Comparison of ENCODE assay signal across 23 mouse cellular contexts in the genomic region with DNA sequence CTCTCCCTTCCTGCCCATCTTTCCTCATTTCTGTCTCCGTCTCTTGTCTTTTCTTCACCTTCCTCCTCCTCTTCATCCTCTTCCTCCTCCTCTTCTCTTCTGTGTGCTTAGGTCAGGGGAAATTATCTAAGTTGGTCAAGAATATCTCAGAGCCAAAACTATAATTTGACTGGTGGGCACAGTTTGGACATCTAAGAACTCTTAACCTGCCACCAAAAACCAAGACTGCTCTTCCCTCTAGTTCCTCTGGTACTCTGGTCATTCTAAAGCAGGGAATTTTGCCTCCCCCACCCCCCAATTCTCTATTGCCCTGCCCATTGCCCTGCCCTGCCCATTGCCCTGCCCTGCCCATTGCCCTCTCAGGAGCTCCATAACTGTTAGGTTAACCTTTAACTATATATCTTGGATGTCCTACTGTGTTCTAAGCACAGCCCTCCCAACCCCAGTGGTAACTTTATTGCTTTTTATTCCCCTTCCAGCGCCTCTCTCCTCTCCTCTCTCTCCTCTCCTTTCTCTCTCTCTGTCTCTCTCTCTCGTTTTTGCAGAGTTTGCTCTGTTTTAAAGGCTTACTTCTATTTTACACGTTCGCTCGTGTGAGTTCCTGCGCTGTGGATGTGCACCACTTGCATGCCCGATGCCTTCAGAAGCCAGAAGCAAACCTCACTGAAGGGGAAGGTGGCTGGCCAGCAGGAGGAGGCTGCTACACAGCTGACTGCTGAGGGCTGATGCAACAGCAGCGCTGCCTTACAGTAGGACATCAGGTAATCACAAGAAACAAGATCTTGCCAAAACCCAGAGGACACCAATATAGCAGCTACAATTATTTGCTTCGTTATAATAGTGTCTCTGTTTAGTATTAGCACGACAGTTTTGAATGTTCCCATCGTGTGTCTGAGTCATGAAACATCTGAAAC. TPM values are rescaled to one million over a fixed set of nuclear protein-coding genes. Genes with fewer than 3 reads are reported as not detected.
DNase-seq lines count a peak whose midpoint lies in the region; ATAC-seq and TF ChIP-seq lines count a peak whose summit lies in the region.
"Had no signal": no experiment of that assay in that cellular context is flagged by ENCODE, and none has a peak within 500 bp of the region (broad histone marks: within the 10 kb centered on the region; RNA-seq: fewer than 3 reads in every experiment).

No protein-coding gene starts in this region.

- TF ChIP-seq EP300 in CH12.LX (IDR thresholded peaks at IDR 0.05; ENCODE audit: low read length): no peak

- 41% methylated on average over 12 of the region's 12 CpGs for WGBS in intestine, postnatal 0 days
- WGBS in small intestine, adult 2 months: 28% methylated on average over 12 of the region's 12 CpGs

- DNase-seq in CH12.LX (ENCODE audit: extremely low read depth) (peak; percentile 82), MN1 (ENCODE audit: low spot score) (peak; percentile 69)
- no peak for DNase-seq in thymus, postnatal 14 days
- DNase-seq in cerebellum, adult 18-20 months: no peak
- no peak for DNase-seq in ovary, postnatal 10 days (ENCODE audit: low spot score)
- DNase-seq: adrenal gland, postnatal 14 days; cerebellum, adult 11 months; gastrocnemius, adult 2 months; heart, adult 11 months; spleen, adult 18-20 months; thymus, adult 18-20 months had no signal

- dilution Hi-C loops in CH12.LX (cut with MboI; ENCODE audit: extremely low pct_ligation_motif_present, extremely low pct_unique_long_range_greater_than_20kb, low sequenced_read_pairs): no loop called here

- in situ Hi-C loops in CH12.LX (cut with MboI; ENCODE audit: low pct_ligation_motif_present, low pct_unique_long_range_greater_than_20kb, low sequenced_read_pairs): loop anchor here (25.0 kb wide), 1 partner anchor 693 kb away; no protein-coding TSS in a partner anchor

- H3K4me3 ChIP-seq in CH12.LX (replicated peaks in 1 of 3; ENCODE audit: low read depth in 2 of 3, low read length in 2 of 3, poor library complexity in 1 of 3): peak overlapping the region; percentile 17 to 47 (median 43)
- no peak overlapping the region for H3K4me3 ChIP-seq in intestine, postnatal 0 days (ENCODE audit: low read depth, low read length)
- H3K4me3 ChIP-seq in small intestine, adult 2 months (ENCODE audit: low read depth, low read length): peak overlapping the region; percentile 55
- H3K4me3 ChIP-seq: forebrain, embryonic 12.5 days; gastrocnemius, adult 2 months; heart, embryonic 12.5 days; hindbrain, embryonic 13.5 days; limb, embryonic 15.5 days; lung, embryonic 15.5 days; midbrain, embryonic 12.5 days; neural tube, embryonic 13.5 days had no signal

- no peaks in the 10 kb centered on the region for H3K9me3 ChIP-seq in CH12.LX (replicated peaks; ENCODE audit: low read length)
- no peaks in the 10 kb centered on the region for H3K9me3 ChIP-seq in intestine, postnatal 0 days (ENCODE audit: control insufficient read depth)
- H3K9me3 ChIP-seq: forebrain, embryonic 12.5 days; heart, embryonic 12.5 days; hindbrain, embryonic 13.5 days; limb, embryonic 15.5 days; lung, embryonic 15.5 days; midbrain, embryonic 12.5 days; neural tube, embryonic 13.5 days had no signal

- TF ChIP-seq CTCF in CH12.LX (conservative IDR thresholded peaks at IDR 0.05 in 1 of 2, IDR thresholded peaks at IDR 0.05 in 1 of 2; ENCODE audit: low read depth in 2 of 2, low read length in 2 of 2): peak in 1 of 2 experiments; percentile 15; a peak in 1 of 4 replicates
- peak; percentile 35; the same call in 1 of the 2 replicates for TF ChIP-seq CTCF in intestine, postnatal 0 days (IDR thresholded peaks at IDR 0.05; ENCODE audit: low read depth)
- no peak; the same call in 1 of the 2 replicates for TF ChIP-seq CTCF in small intestine, adult 2 months (IDR thresholded peaks at IDR 0.05; ENCODE audit: extremely low read depth, insufficient read length, insufficient replicate concordance, low read depth, low read length)

- peaks cover 2 to 26% of the 10 kb centered on the region in 2 experiments for H3K4me1 ChIP-seq in CH12.LX (ENCODE audit: control insufficient read depth in 1 of 2, insufficient read depth in 2 of 2)
- no peaks in the 10 kb centered on the region for H3K4me1 ChIP-seq in intestine, postnatal 0 days (replicated peaks; ENCODE audit: control insufficient read depth, insufficient read depth, low read length)
- H3K4me1 ChIP-seq in small intestine, adult 2 months (ENCODE audit: control insufficient read depth, insufficient read depth, insufficient read length, low read length): peaks cover 7% of the 10 kb centered on the region; the same call in 1 of the 2 replicates
- H3K4me1 ChIP-seq: forebrain, embryonic 12.5 days; heart, embryonic 12.5 days; hindbrain, embryonic 13.5 days; limb, embryonic 15.5 days; lung, embryonic 15.5 days; midbrain, embryonic 12.5 days; neural tube, embryonic 13.5 days had no signal

- H3K27ac ChIP-seq in CH12.LX (ENCODE audit: insufficient read depth, low read depth): peak overlapping the region; percentile 91
- peak overlapping the region; percentile 35; the same call in 1 of the 2 replicates for H3K27ac ChIP-seq in intestine, postnatal 0 days (ENCODE audit: low read depth, low read length)
- H3K27ac ChIP-seq in small intestine, adult 2 months (ENCODE audit: insufficient read depth, low read depth, low read length): peak overlapping the region; percentile 85
- H3K27ac ChIP-seq: forebrain, embryonic 12.5 days; gastrocnemius, adult 2 months; hindbrain, embryonic 13.5 days; limb, embryonic 15.5 days; lung, embryonic 15.5 days; midbrain, embryonic 12.5 days; neural tube, embryonic 13.5 days had no signal

- ATAC-seq in intestine, postnatal 0 days: peak; percentile 70
- ATAC-seq: activated CD4-positive, CD25-positive, alpha-beta regulatory T cell, adult 4 months; inflammation-experienced regulatory T-cells, adult 6 months; Patski had no signal

- no peaks in the 10 kb centered on the region; the same call in 1 of the 2 replicates for H3K79me2 ChIP-seq in CH12.LX (replicated peaks; ENCODE audit: control insufficient read depth, extremely low read depth, insufficient read depth, poor library complexity, severe bottlenecking)

- peak overlapping the region; percentile 98 for H3K9ac ChIP-seq in CH12.LX (ENCODE audit: insufficient read depth, low read depth)
- H3K9ac ChIP-seq in intestine, postnatal 0 days (ENCODE audit: low read depth, low read length): no peak overlapping the region
- H3K9ac ChIP-seq: forebrain, embryonic 12.5 days; heart, embryonic 12.5 days; hindbrain, embryonic 13.5 days; limb, embryonic 15.5 days; lung, embryonic 15.5 days; midbrain, embryonic 12.5 days; neural tube, embryonic 13.5 days had no signal

- TF ChIP-seq RAD21 in CH12.LX (IDR thresholded peaks at IDR 0.05; ENCODE audit: low read depth, low read length): no peak

- TF ChIP-seq POLR2A in CH12.LX (IDR thresholded peaks at IDR 0.05; ENCODE audit: low read depth, low read length): peak; percentile 58
- TF ChIP-seq POLR2A in small intestine, adult 2 months (IDR thresholded peaks at IDR 0.05; ENCODE audit: low read depth, low read length): no peak

- peaks cover 0 to 6% of the 10 kb centered on the region in 2 experiments for H3K36me3 ChIP-seq in CH12.LX (replicated peaks in 1 of 2; ENCODE audit: control insufficient read depth in 1 of 2, insufficient read depth in 1 of 2, low read length in 1 of 2)
- H3K36me3 ChIP-seq in intestine, postnatal 0 days (ENCODE audit: control insufficient read depth, insufficient read depth): no peaks in the 10 kb centered on the region
- H3K36me3 ChIP-seq in small intestine, adult 2 months (ENCODE audit: control insufficient read depth, insufficient read depth, low read length): no peaks in the 10 kb centered on the region
- H3K36me3 ChIP-seq: forebrain, embryonic 12.5 days; heart, embryonic 12.5 days; hindbrain, embryonic 13.5 days; limb, embryonic 15.5 days; lung, embryonic 15.5 days; midbrain, embryonic 12.5 days; neural tube, embryonic 13.5 days had no signal

- no peaks in the 10 kb centered on the region for H3K27me3 ChIP-seq in CH12.LX (replicated peaks)
- no peaks in the 10 kb centered on the region for H3K27me3 ChIP-seq in intestine, postnatal 0 days (replicated peaks; ENCODE audit: control insufficient read depth, insufficient read depth, low read length)
- no peaks in the 10 kb centered on the region for H3K27me3 ChIP-seq in small intestine, adult 2 months (ENCODE audit: control insufficient read depth, insufficient read depth, low read length)
- H3K27me3 ChIP-seq: forebrain, embryonic 12.5 days; heart, embryonic 12.5 days; hindbrain, embryonic 13.5 days; limb, embryonic 15.5 days; lung, embryonic 15.5 days; midbrain, embryonic 12.5 days; neural tube, embryonic 13.5 days; Patski had no signal

- peak overlapping the region; percentile 95 for H3K4me2 ChIP-seq in CH12.LX (ENCODE audit: insufficient read depth, low read depth, poor library complexity, severe bottlenecking)
- H3K4me2 ChIP-seq in intestine, postnatal 0 days (replicated peaks; ENCODE audit: low read depth): peak overlapping the region; percentile 51
- H3K4me2 ChIP-seq: forebrain, embryonic 12.5 days; heart, embryonic 12.5 days; hindbrain, embryonic 13.5 days; limb, embryonic 15.5 days; lung, embryonic 15.5 days; midbrain, embryonic 12.5 days; neural tube, embryonic 13.5 days had no signal

TF ChIP-seq in CH12.LX, 34 proteins besides CTCF, POLR2A, EP300 and RAD21 (continues in another document):
- TF ChIP-seq USF1 (IDR thresholded peaks at IDR 0.05; ENCODE audit: low read depth, low read length) (no peak), MAX (IDR thresholded peaks at IDR 0.05; ENCODE audit: low read length) (peak; percentile 72; the same call in 1 of the 2 replicates), ZC3H11A (IDR thresholded peaks at IDR 0.05; ENCODE audit: low read depth, low read length) (no peak), SIN3A (IDR thresholded peaks at IDR 0.05; ENCODE audit: low read length) (peak; percentile 87; the same call in 1 of the 2 replicates), PAX5 (IDR thresholded peaks at IDR 0.05; ENCODE audit: low read length) (no peak), RCOR1 (conservative IDR thresholded peaks at IDR 0.05; ENCODE audit: low read depth, low read length) (no peak), USF2 (conservative IDR thresholded peaks at IDR 0.05; ENCODE audit: low read depth, low read length) (no peak), TBP (conservative IDR thresholded peaks at IDR 0.05; ENCODE audit: low read depth, low read length) (0 out of 2 replicates have a peak, but pooled peaks have one; percentile 58)

RNA-seq across cellular contexts. Expression of a gene that starts 6.9 kb away (rescaled TPM):
- total RNA-seq in CH12.LX (2012; rRNA removed) (126 and 129 TPM in 2 replicates), CH12.LX (2014; rRNA removed) (178 and 198 TPM in 2 replicates)
- 116 and 140 TPM in 2 replicates for polyA plus RNA-seq in CH12.LX (2012; ENCODE audit: insufficient read length, low read depth)
- 21.1 and 26.3 TPM in 2 replicates for polyA plus RNA-seq in intestine, postnatal 0 days (2015; fragmentation: Nextera tagmentation; extraction: Ambion mirVana)
- polyA plus RNA-seq in small intestine, adult 2 months (2012; rRNA removed): 3.0 and 5.4 TPM in 2 replicates

RNA-seq across cellular contexts. Expression of a gene that starts 58.3 kb away (rescaled TPM):
- total RNA-seq in CH12.LX (2012; rRNA removed): 13.5 and 15.1 TPM in 2 replicates
- 12.8 and 13.1 TPM in 2 replicates for total RNA-seq in CH12.LX (2014; rRNA removed)
- polyA plus RNA-seq in CH12.LX (2012; ENCODE audit: insufficient read length, low read depth): 15.1 and 16.4 TPM in 2 replicates
- 12.1 and 13.3 TPM in 2 replicates for polyA plus RNA-seq in intestine, postnatal 0 days (2015; fragmentation: Nextera tagmentation; extraction: Ambion mirVana)
- polyA plus RNA-seq in small intestine, adult 2 months (2012; rRNA removed): 1.1 and 2.3 TPM in 2 replicates

Comparison
In these comparisons a context has a peak if more than half of its experiments do, and no peak if none do; other contexts are left out.
1. DNase-seq: peak in CH12.LX (single experiment) and MN1 (single experiment); none in thymus, postnatal 14 days (single experiment), cerebellum, adult 18-20 months (0 of 2) and ovary, postnatal 10 days (single experiment).
2. H3K27ac ChIP-seq: peak in every context shown above with its lines; median percentile 91 in CH12.LX; 85 in small intestine, adult 2 months; 35 in intestine, postnatal 0 days.